Mouse (Mus musculus): ENCODE data around the gene Riok1. TPM values are rescaled to one million over a fixed set of nuclear protein-coding genes. Genes with fewer than 3 reads are reported as not detected.

The Riok1 gene
- total RNA-seq, 2 experiments from 2014 or later = 21.0 to 29.2 TPM

Small RNA genes within 50 kb of the gene (microRNA-seq; reads per million reads assigned to microRNA genes)
- gene Gm27387 = 0 reads per million in 2 experiments

Other genes with a start within 250 kb of the Riok1 start
- gene Ssr1, start 42.8 kb upstream of the Riok1 start, total RNA-seq (2021) = 10 to 100 TPM; 81.9 to 82.1 TPM
- gene Cage1, start 74 bp downstream of the Riok1 start, total RNA-seq (2021) = 1 to 10 TPM; 3.1 to 3.2 TPM
- 1 to 10 TPM; 7.8 to 8.0 TPM for gene Dsp, start 114.3 kb downstream of the Riok1 start, total RNA-seq (2021)
- 10 to 100 TPM; 25.2 to 26.2 TPM for gene Snrnp48, start 167.9 kb downstream of the Riok1 start, total RNA-seq (2021)

Data from layer of hippocampus, postnatal 14 days (tissue).